Mouse (Mus musculus): ENCODE measurements around the gene Rnf216.

DNA sequence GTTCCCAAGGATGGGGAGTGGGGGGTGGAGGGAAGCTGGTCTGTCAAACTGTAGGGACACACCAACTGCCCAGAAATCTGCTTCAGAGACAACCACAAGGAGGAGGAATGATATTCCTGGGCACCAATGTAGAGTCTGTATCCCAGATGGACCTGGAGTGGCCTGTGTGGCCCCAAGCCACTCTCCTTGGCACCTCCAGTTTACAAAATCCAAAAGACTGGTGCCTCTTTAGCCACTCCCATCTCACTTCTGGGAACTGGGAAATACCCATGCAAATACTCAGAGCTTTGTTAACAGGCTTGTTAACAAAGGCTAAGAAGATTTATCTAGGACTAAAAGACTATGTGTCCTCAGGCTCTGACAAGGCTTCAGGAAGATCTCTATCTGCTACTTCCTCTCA lies 54.1 kb downstream of the Rnf216 start:
- TF ChIP-seq CTCF (IDR thresholded peaks at IDR 0.05; ENCODE audit: extremely low read depth, insufficient read depth, low read length) (no peak), POLR2A (IDR thresholded peaks at IDR 0.05; ENCODE audit: extremely low read depth, insufficient read depth, low read length) (no peak)

Data from cortical plate, adult 2 months (tissue).